Mouse (Mus musculus) ES-CJ7 (cell line): ENCODE measurements at regions not wholly inside any gene's neighbourhood (a gene's known extent, or its start where the extent isn't known, plus 50 kb on each side); places are given as distances from the start of the nearest gene placed in this dataset.
A peak's percentile ranks its signal among the peaks of the same experiment; 100 is the strongest.

Source experiments
- DNase-seq: peaks from one replicate; pipeline ENCODE4 v3.0.0; 2011; ENCODE audit warnings: low read depth, low spot score

GRCm38 (mm10) chr5:81878563-81878962 lies 858.6 kb downstream of the Adgrl3 start:
- no peak for DNase-seq

DNA sequence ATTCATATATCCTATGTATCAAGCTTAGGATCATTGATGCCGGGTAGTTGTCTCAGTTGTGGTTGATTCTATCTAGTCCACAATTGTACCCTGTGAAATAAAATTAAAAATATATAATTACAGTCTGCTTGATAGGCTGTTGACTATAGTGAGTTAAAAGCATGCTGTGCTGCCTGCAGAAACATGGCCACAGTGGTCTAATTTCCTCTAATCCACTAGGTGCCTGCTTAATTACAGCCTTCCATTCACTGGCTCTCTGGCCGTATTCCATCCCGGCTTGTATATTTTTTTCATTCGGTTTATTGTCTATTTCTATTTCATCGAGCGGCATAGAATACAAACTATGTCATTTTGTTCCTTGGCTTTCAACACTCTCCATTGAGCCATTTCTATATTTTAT lies 873.4 kb downstream of the Adgrl3 start:
- DNase-seq, result no peak

- no peak for DNase-seq
Observed at GRCm38 (mm10) chr5:81909368-81909767, 889.4 kb downstream of the Adgrl3 start.

GRCm38 (mm10) chr5:81909964-81910363 lies 890.0 kb downstream of the Adgrl3 start:
- DNase-seq, result no peak

GRCm38 (mm10) chr5:81916667-81917066 lies 896.7 kb downstream of the Adgrl3 start:
- no peak for DNase-seq

GRCm38 (mm10) chr5:81940798-81941197 lies 920.9 kb downstream of the Adgrl3 start:
- DNase-seq, result no peak

GRCm38 (mm10) chr5:81969685-81970524 lies 950.0 kb downstream of the Adgrl3 start:
- no peak for DNase-seq

DNA sequence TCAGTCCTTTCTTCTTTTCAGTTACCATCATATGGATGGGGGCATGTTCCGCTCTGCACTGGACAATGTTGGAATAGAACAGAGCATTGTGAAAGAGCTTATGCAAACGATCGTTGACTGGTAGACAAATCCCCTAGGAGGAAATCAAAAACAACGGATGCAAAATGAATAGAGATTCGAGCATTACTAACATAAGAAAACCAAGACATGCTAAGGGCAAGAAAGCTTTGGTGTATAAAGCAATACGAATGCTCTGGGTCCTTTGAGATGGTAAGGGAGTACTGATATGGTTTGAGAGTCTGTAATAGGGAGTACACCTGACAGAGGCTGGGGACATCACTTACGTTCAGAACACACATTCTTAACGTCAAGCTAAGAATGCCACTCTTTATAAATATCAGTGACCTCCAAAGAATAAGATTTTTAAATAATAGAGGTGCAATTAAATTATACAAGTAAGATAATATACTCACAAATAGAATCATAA lies 950.6 kb downstream of the Adgrl3 start:
- no peak for DNase-seq

- no peak for DNase-seq
Observed at GRCm38 (mm10) chr5:81976515-81976914, 956.6 kb downstream of the Adgrl3 start.

DNA sequence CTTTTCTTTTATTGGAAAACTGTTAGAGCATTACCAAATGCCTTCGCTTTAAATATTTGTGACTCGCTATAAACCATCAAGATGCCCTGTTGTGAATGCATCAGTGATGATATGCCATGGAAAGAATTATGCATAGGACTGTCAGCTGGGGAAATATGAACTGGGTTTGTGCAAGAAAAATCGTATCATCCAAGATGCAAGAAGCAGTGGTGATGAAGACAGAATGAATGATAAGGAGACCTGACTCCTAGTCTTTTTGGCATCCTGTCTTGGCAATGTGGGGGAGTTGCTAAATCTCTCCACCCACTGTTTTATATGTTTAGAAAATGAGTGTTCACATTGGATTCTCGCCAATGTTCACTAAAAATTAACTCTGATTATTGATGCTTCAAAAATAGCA lies 963.4 kb downstream of the Adgrl3 start:
- no peak for DNase-seq

DNA sequence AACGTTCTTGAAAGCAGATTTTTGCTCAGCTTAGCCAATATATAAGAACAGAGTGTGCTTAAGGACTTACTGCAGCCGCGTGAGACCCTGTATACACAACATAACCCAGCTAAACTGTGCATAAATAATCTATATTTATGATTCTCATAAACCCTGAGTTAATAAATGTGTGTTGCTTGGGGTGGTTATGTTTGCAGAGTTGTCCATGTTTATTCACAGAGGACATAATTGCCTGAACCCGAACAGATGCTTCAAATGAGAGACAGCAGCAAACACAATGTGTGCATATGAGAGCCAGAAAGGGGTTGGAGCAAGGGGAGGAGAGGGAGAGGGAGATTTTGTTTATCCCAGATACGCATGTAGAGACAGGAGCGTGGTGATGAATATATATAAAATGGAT lies 968.1 kb downstream of the Adgrl3 start:
- DNase-seq, result no peak

- DNase-seq, result no peak
Observed at GRCm38 (mm10) chr5:82007955-82008354, 988.0 kb downstream of the Adgrl3 start.

- no peak for DNase-seq
Observed at GRCm38 (mm10) chr5:82024126-82024525, 1004.2 kb downstream of the Adgrl3 start.

DNA sequence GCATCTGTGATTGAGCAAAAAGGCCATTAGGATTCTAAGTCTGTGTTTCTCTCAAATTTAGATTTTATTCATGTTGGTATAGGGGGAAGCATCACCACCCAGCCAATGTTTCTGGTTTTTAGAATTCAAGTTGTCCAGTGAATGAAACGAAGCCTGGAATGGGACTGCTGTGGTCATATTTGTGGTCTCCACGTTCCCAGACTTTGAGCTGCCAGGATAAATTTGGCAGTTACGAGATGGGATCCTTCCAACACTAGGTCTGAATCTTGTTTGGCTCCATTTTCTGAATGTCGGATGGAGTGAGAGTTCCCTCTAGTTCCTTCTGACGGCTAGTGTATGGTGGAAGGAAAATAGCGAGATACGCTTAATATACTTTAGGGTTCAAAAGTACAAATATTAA lies 1014.8 kb downstream of the Adgrl3 start:
- DNase-seq, result no peak

DNA sequence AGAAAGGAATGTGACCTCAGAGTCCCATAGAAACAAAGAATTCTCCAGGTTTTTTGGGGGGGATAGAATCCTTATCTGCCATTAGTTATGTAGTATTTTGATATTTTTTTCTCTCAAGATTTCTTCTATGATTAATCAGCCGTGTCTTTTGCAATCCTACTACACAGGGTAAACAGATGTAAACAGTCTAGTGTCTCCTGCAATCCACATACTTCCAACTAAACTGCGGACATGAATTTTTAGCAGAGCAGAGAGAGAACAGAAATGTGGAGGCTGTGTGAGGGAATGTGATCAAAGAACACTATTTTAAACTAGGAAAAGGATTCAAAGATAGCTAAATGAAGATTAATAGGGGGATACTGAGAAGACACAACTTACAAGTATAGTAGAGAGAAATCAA lies 1026.2 kb downstream of the Adgrl3 start:
- DNase-seq, result no peak

DNA sequence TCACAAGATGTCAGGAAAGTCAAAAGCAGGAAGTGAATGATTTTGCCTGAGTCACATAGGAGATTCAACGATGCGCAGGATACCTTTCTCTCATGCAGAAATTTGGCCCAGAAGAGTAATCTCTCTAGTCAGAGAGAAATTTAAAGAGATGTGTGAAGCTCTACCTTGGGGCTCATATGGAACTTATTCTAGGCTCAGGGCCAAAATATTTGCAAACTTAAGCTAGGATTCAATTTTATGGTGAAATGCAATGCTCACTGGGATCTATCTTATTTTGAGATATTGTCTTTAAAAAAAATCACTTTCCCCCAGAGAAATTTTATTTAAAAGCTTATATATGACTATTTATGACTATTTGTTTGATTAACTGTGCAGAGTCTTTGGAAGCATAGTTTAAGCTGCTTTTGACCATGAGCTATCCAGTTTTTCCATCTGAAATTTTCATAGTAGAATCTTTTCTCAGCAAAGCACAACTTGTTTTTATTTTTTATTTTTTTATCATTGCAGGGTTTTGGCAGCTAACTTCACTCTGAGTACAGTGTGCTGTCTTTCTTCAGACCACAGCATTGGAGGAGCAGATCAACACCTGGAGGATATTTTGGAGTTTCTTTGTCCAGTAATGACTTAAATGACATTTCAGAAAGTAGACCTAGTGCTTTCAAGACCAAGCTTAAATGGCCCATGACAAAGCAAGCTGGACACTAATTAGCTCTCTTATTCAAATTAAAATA lies 1039.3 kb downstream of the Adgrl3 start:
- DNase-seq, result no peak

GRCm38 (mm10) chr5:82060679-82061078 lies 1040.7 kb downstream of the Adgrl3 start:
- peak; percentile 4 for DNase-seq

DNA sequence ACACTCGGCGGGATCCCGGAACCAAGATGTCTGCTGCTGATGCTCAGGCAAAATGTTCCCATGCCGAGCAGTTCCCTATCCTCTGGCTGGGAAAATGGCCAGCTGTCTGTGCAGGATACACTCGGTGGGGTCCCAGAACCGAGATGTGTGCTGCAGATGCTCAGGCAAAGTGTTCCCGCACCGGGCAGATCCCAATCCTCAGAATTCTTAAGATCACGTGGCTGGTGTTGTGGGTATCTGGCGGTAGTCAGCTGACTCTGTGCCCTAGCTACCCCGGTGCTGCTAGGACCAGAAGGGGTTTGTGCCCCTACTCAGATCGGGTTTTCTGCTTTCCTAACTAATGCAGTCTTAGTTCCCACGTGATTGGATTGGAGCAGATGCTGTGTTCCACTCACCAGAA lies 1049.3 kb downstream of the Adgrl3 start:
- DNase-seq, result peak; percentile 55

- no peak for DNase-seq
Observed at GRCm38 (mm10) chr5:82089401-82089800, 1069.5 kb downstream of the Adgrl3 start.

DNA sequence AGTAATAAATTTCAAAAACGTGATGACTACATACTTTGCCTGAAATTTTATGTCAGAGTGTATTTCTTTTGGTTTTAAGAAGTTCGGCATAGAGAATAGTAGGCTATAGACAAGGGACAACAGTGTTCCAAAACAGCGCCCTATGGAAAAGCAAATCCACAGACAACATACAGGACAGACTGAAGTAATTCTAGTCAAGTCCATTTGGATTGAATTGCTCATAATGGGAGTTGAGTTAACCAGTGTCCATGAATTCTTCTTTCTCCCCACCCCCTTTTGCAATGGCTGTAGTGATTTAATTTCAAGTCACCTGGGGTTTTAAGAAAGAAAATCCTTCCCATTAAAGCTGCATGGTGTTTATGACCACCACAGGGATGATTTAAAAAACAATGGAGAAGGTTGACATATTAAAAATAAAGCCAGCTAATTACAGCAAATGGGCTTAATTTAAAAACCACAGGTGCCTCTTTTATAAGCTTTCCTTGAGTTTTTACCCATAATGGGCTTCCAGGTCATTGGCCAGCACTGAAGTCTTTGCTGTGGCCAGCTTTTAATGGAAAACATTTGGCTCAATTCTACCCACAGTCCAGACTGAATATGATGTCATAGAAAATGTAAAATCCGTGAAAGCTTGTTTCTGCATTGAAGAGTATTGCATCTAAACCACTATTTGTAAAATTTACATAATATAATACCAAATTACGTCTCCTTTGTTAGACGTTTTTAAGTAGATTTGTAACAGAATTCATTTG lies 1083.3 kb downstream of the Adgrl3 start:
- DNase-seq, result no peak

DNA sequence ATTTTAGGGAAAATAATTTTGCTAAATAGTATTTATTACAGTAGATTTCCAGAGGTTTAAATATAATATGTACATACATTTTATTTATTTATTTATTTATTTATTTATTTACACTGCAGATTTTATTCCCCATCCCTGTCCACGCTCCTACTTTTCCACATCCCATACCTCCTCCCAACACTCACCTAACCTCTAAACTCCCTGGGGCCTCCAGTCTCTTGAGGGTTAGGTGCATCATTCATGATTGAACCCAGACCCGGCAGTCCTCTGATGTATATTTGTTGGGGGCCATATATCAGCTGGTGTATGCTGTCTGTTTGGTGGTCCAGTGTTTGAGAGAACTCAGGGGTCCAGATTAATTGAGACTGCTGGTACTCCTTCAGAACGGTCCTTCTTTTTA lies 1083.9 kb downstream of the Adgrl3 start:
- no peak for DNase-seq

- no peak for DNase-seq
Observed at GRCm38 (mm10) chr5:82125921-82126459, 1106.1 kb downstream of the Adgrl3 start.
